Mouse (Mus musculus) cortical plate, adult 2 months (tissue): ENCODE results near the gene Cenpf.

Experiments
- CTCF ChIP-seq: fragments of 200-500 bp; IDR thresholded peaks from 2 replicates; pipeline ENCODE4 v1.5.1; 2011; ENCODE audit warnings: mild to moderate bottlenecking, control low read depth, low read length; ENCODE audit not compliant: insufficient read depth; ENCODE audit errors: extremely low read depth
- POLR2A ChIP-seq: fragments of 200-500 bp; IDR thresholded peaks from 2 replicates; pipeline ENCODE4 v1.6.1; 2011; ENCODE audit warnings: mild to moderate bottlenecking, low read length, control low read depth; ENCODE audit not compliant: insufficient read depth; ENCODE audit errors: extremely low read depth

- TF ChIP-seq CTCF, result no peak
- TF ChIP-seq POLR2A, result no peak
Measured at GRCm38 (mm10) chr1:189597096-189597495, 90.8 kb downstream of the Cenpf start.
